Mouse (Mus musculus) hindbrain, embryonic 11.5 days (tissue): ENCODE results near the gene Nupr1. TPM values are rescaled to one million over a fixed set of nuclear protein-coding genes. Genes with fewer than 3 reads are reported as not detected.

Experiments
- polyA plus RNA-seq: library from polyadenylated mRNA; unstranded; fragments of >200 nt; fragmentation: Nextera tagmentation; extraction: Ambion mirVana; gene quantifications from 2 replicates; pipeline ENCODE4 v1.2.1, GENCODE M21; 2014

Gene Nupr1
- polyA plus RNA-seq, 1 experiment from 2014 or later, result 1.3 TPM

Other genes with a start within 250 kb of the Nupr1 start
- 4.8 and 5.2 TPM in 2 replicates for gene Nfatc2ip, start 234.1 kb downstream of the Nupr1 start, polyA plus RNA-seq
- gene Cd19, start 216.0 kb downstream of the Nupr1 start, polyA plus RNA-seq, result not detected in 2 replicates
- 19.5 and 20.2 TPM in 2 replicates for gene Rabep2, start 202.1 kb downstream of the Nupr1 start, polyA plus RNA-seq
- gene Atp2a1, start 167.8 kb downstream of the Nupr1 start, polyA plus RNA-seq, result 2.7 and 3.0 TPM in 2 replicates
- 38.0 and 41.0 TPM in 2 replicates for gene Sh2b1, start 155.4 kb downstream of the Nupr1 start, polyA plus RNA-seq
- gene Tufm, start 143.5 kb downstream of the Nupr1 start, polyA plus RNA-seq, result 140 and 147 TPM in 2 replicates
- 54.5 and 55.1 TPM in 2 replicates for gene Atxn2l, start 127.4 kb downstream of the Nupr1 start, polyA plus RNA-seq
- gene Eif3c, start 64.5 kb downstream of the Nupr1 start, polyA plus RNA-seq, result 187 and 194 TPM in 2 replicates
- 0.35 and 0.71 TPM in 2 replicates for gene Apobr, start 45.9 kb downstream of the Nupr1 start, polyA plus RNA-seq
- gene Cln3, start 45.0 kb downstream of the Nupr1 start, polyA plus RNA-seq, result 25.5 and 26.7 TPM in 2 replicates
- not detected in 2 replicates for gene Il27, start 35.9 kb downstream of the Nupr1 start, polyA plus RNA-seq
- 44.8 and 49.3 TPM in 2 replicates for gene Sgf29, start 18.4 kb upstream of the Nupr1 start, polyA plus RNA-seq
- 0.25 and 0.52 TPM in 2 replicates for gene Sult1a1, start 45.6 kb upstream of the Nupr1 start, polyA plus RNA-seq
- gene Bola2, start 64.5 kb upstream of the Nupr1 start, polyA plus RNA-seq, result 164 and 176 TPM in 2 replicates
- 9.8 and 10.7 TPM in 2 replicates for gene Slx1b, start 64.9 kb upstream of the Nupr1 start, polyA plus RNA-seq
- gene Coro1a, start 76.9 kb upstream of the Nupr1 start, polyA plus RNA-seq, result 45.3 and 47.8 TPM in 2 replicates
- 47.2 and 51.8 TPM in 2 replicates for gene Mapk3, start 128.7 kb upstream of the Nupr1 start, polyA plus RNA-seq
- 0.97 and 1.4 TPM in 2 replicates for gene Gdpd3, start 135.5 kb upstream of the Nupr1 start, polyA plus RNA-seq
- gene Ypel3, start 146.1 kb upstream of the Nupr1 start, polyA plus RNA-seq, result 114 and 119 TPM in 2 replicates
- 0.25 and 0.79 TPM in 2 replicates for gene Tbx6, start 150.6 kb upstream of the Nupr1 start, polyA plus RNA-seq
- gene Ppp4c, start 161.6 kb upstream of the Nupr1 start, polyA plus RNA-seq, result 313 and 330 TPM in 2 replicates
- 14.6 and 16.3 TPM in 2 replicates for gene Fam57b, start 166.8 kb upstream of the Nupr1 start, polyA plus RNA-seq
- not detected in 2 replicates for gene 4930451I11Rik, start 200.8 kb upstream of the Nupr1 start, polyA plus RNA-seq
- 3.4 and 3.7 TPM in 2 replicates for gene Doc2a, start 216.6 kb upstream of the Nupr1 start, polyA plus RNA-seq
- gene Hirip3, start 231.1 kb upstream of the Nupr1 start, polyA plus RNA-seq, result 22.0 and 25.2 TPM in 2 replicates
- 89.3 and 89.4 TPM in 2 replicates for gene Ino80e, start 231.5 kb upstream of the Nupr1 start, polyA plus RNA-seq